Mouse (Mus musculus) right cerebral cortex, postnatal 4 days (tissue): Measurements from ENCODE around the gene H2-Q10.
A peak's percentile ranks its signal among the peaks of the same experiment; 100 is the strongest.

ENCODE experiments used
- DNase-seq: peaks from one replicate; pipeline ENCODE4 v3.0.0-alpha.2; 2022

H2-Q10 gene

GRCm38 (mm10) chr17:35516652-35517500 is 47.0 kb downstream of the H2-Q10 start, which contains the start of the genes Tcf19 and Cchcr1:
Gene Tcf19, minus strand, starts transcription at chr17:35516824.
Gene Cchcr1, plus strand, starts transcription at chr17:35517100.
- peak; percentile 96 for DNase-seq

GRCm38 (mm10) chr17:35517526-35517925 is 47.6 kb downstream of the H2-Q10 start:
- DNase-seq: no peak
